Mouse (Mus musculus) kidney, adult 11 months (tissue): Measurements from ENCODE around the gene Nr2e1.

Source experiments
- DNase-seq: peaks from one replicate; pipeline ENCODE4 v3.0.0; 2022

Gene Nr2e1

GRCm38 (mm10) chr10:42545707-42546503 is 37.5 kb downstream of the Nr2e1 start:
- DNase-seq = no peak

- DNase-seq = no peak
These were observed 45.7 kb downstream of the Nr2e1 start for GRCm38 (mm10) chr10:42537571-42538316.

GRCm38 (mm10) chr10:42533836-42534453 is 49.5 kb downstream of the Nr2e1 start:
- DNase-seq = no peak

GRCm38 (mm10) chr10:42525682-42526081 is 57.8 kb downstream of the Nr2e1 start:
- no peak for DNase-seq

DNA sequence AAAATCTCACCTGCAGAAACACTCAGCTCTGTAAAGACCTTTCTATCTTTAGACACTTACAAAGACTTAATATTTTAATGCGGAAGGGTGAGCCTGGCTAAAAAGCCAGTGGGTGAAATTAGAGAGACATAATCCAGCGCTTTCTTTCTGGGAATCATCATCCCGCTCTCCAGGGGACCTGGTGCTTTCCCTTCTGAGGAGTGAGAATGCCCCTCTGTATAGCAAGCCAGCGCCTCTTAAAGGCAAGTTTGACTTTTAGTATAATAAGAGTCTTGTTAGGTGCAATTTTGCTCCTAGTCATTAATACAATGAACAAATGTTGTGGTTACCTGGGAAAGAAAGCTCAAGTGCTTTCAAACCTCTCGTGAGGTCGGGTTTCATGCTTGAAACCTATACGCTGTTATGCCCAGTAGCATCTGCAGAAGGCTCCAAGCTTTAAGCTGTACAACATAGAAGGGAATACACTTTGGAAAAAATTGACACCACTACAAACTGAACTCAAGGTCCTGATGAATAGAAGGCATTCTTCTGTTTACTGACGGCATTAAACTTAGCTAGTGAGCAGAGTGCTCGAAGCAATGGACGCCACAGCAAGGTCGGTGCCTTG is 59.8 kb downstream of the Nr2e1 start:
- DNase-seq = no peak

- DNase-seq = no peak
These were observed 60.5 kb downstream of the Nr2e1 start for GRCm38 (mm10) chr10:42522912-42523311.

DNA sequence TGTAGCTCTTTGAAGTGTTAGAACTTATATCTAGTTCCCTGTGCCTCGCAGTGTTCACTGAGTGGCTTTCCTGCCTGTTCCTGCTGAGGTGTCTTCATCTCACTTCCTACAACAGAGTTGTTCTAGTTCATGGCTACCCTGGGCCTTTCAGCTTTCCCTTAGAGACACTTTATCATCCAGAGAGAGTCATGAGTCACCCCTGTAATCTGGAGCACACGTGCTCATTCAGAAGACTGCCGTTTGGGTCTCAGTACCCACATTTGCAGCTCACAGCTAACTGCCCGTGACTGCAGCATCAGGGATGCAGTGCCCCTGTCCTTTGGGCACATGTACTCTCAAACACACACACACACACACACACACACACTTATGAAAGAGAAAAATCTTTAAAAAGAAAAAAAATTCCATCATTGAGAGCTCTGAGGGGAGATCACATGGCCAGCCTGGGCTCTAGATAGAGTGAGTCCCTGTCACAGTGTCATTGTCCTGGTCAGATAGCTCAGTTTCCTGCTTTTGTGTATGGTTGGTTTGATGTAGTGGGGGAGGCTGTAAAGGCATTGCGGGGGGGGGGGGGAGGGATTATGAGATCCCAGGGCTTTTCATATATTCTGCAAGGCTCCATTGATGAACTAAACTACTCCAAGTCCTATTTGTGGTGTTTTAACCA is 62.0 kb downstream of the Nr2e1 start:
- DNase-seq = no peak

GRCm38 (mm10) chr10:42518363-42518762 is 65.1 kb downstream of the Nr2e1 start:
- no peak for DNase-seq

GRCm38 (mm10) chr10:42514125-42514524 is 69.3 kb downstream of the Nr2e1 start:
- no peak for DNase-seq
